Mouse (Mus musculus) stomach, postnatal 0 days (tissue): ENCODE measurements around the gene Ltc4s.

ENCODE experiments used
- CTCF ChIP-seq: IDR thresholded peaks from 2 replicates; pipeline ENCODE4 v1.5.1; 2016; ENCODE audit warnings: antibody characterized with exemption, low read depth, mild to moderate bottlenecking, moderate library complexity
- EP300 ChIP-seq: optimal IDR thresholded peaks from 2 replicates; pipeline ENCODE3; 2016; ENCODE audit warnings: antibody characterized with exemption

GRCm38 (mm10) chr11:50252166-50252565 is 13.8 kb upstream of the Ltc4s start:
- no peak for TF ChIP-seq CTCF
- TF ChIP-seq EP300 = no peak
